Mouse (Mus musculus): ENCODE results near the gene Mef2c. TPM values are rescaled to one million over a fixed set of nuclear protein-coding genes. Genes with fewer than 3 reads are reported as not detected.

The Mef2c gene
- total RNA-seq (2023; ENCODE audit: inconsistent age), result 662 to 807 TPM (median 742 TPM) in 4 replicates

DNA sequence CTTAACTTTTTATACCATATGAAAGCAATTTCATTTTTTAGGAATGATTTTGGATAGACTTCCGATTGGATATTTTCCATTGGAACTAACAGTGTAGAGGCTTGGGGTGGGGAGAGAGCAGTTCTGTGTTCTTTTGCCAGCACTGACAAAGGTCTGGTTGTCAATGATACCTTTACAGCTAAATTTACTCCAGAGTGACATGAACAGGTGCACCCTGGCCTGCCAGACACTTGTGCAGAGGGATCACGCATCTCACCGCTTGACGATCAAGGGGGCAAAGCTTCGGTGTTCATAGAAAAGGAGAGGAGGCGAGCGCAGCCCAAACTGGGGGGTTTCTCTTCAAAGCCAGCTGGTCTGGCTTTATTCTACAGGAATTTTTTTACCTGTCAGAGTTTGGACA is at the start of gene Mef2c:
Mef2c (plus strand) TSS at position 116 of the 400 bp plus-strand sequence.

Data from B cell, adult (primary cell).